Mouse (Mus musculus): ENCODE measurements around the gene Fam219b. TPM values are rescaled to one million over a fixed set of nuclear protein-coding genes. Genes with fewer than 3 reads are reported as not detected.

The Fam219b gene
- polyA plus RNA-seq, 1 experiment: 14.4 TPM

DNA sequence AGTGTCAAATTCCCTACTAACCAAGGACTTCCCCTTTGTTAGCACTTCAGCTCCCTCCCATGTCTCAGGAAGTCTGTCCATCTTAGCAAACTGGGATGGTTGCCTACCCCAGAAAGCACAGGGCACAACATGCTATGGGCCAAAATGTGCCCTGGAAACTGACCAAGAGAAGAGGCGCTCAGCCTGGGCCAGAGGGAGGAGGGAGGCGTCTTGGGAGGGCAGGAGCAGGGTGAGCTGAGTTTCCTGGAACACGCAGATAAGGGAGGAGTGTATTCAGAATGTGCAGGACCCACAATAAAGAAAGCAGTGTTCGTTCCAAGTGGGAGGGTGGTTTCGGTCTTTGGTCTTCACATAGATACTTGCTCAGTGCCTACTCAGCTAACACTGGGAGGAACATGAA, 10.0 kb downstream of the Fam219b start:
- Histone ChIP-seq H3ac (ENCODE audit: control insufficient read depth, insufficient read length) (no peak overlapping the region), H3K36me3 (ENCODE audit: control insufficient read depth, insufficient read depth) (peaks cover 26% of the 10 kb centered on the region), H3K27me3 (ENCODE audit: control insufficient read depth, insufficient read depth, insufficient read length) (no peaks in the 10 kb centered on the region), H3K4me2 (ENCODE audit: low read depth) (no peak overlapping the region), H3K4me3 (no peak overlapping the region), H3K79me2 (ENCODE audit: control insufficient read depth, insufficient read depth) (peaks cover 5% of the 10 kb centered on the region)
- TF ChIP-seq POLR2A (IDR thresholded peaks at IDR 0.05; ENCODE audit: insufficient read length, low read depth) (no peak), REST (IDR thresholded peaks at IDR 0.05; ENCODE audit: insufficient read depth, insufficient read length) (no peak), MYOD1 (IDR thresholded peaks at IDR 0.05; ENCODE audit: control insufficient read depth in 1 of 3, insufficient read length in 2 of 3, low read depth in 2 of 3) (no peak), E2F4 (IDR thresholded peaks at IDR 0.05; ENCODE audit: insufficient read depth) (no peak), MAX (IDR thresholded peaks at IDR 0.05; ENCODE audit: low read depth) (no peak), TCF3 (IDR thresholded peaks at IDR 0.05; ENCODE audit: insufficient read length, low read depth) (no peak), TCF12 (IDR thresholded peaks at IDR 0.05; ENCODE audit: insufficient read depth, poor library complexity, severe bottlenecking) (no peak), MYOG (IDR thresholded peaks at IDR 0.05; ENCODE audit: control insufficient read depth in 1 of 3, insufficient read depth in 1 of 3, insufficient read length in 2 of 3, low read depth in 2 of 3) (no peak), SRF (IDR thresholded peaks at IDR 0.05; ENCODE audit: control insufficient read depth, insufficient read length, low read depth) (no peak), CEBPB (IDR thresholded peaks at IDR 0.05; ENCODE audit: insufficient read depth, poor library complexity, severe bottlenecking) (no peak), USF1 (IDR thresholded peaks at IDR 0.05; ENCODE audit: low read depth) (no peak), POLR2AphosphoS2 (IDR thresholded peaks at IDR 0.05; ENCODE audit: insufficient read length, low read depth) (no peak)

DNA sequence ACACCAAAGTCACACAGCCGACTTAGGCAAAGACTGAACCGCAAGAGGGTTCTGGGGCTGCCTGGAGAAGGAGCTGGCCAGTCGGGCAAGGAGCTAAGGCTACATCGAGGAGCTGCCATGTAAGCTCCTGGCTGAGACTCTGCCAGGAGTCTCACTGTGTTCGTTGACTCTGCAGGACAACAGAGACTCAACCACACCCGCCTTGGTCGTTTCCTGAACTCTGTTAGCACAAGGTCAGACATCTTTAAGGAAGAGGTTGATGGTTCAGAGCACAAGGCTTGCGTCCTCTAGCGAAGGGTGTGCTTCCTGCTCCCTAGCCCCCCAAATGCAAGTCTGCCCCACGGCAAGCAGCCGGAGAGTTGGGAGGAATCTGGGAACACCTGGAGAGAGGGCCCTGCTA, 10.5 kb downstream of the Fam219b start:
- TF ChIP-seq TCF12 (IDR thresholded peaks at IDR 0.05; ENCODE audit: insufficient read depth, poor library complexity, severe bottlenecking): no peak
- TF ChIP-seq TCF3 (IDR thresholded peaks at IDR 0.05; ENCODE audit: insufficient read length, low read depth): no peak
- no peak overlapping the region for H3ac ChIP-seq (ENCODE audit: control insufficient read depth, insufficient read length)
- H3K27me3 ChIP-seq (ENCODE audit: control insufficient read depth, insufficient read depth, insufficient read length): no peaks in the 10 kb centered on the region
- no peak overlapping the region for H3K4me3 ChIP-seq
- H3K36me3 ChIP-seq (ENCODE audit: control insufficient read depth, insufficient read depth): peaks cover 23% of the 10 kb centered on the region
- H3K4me2 ChIP-seq (ENCODE audit: low read depth): no peak overlapping the region
- H3K79me2 ChIP-seq (ENCODE audit: control insufficient read depth, insufficient read depth): peaks cover 5% of the 10 kb centered on the region

DNA sequence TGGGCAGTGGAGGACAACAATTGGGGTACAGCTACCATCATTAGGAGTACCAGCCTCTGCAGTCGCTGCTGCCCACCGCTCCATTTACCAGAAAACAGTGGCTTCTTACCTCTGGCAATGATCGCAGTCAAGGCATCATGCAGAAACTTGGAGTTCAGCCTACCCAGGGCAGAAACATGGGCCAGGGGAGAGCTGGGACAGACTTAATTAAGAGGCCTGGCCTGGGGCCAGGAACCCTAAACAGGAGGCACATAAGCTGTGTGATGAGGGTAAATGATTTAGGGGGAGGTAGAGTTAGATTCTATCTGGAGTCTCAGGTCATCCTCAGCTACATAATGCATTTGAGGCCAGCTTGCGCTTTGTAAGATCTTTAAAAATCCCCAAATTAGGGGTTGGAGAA, 11.9 kb downstream of the Fam219b start:
- no peak overlapping the region for H3ac ChIP-seq (ENCODE audit: control insufficient read depth, insufficient read length)
- peaks cover 5% of the 10 kb centered on the region for H3K79me2 ChIP-seq (ENCODE audit: control insufficient read depth, insufficient read depth)
- peak overlapping the region; percentile 52 for H3K4me2 ChIP-seq (ENCODE audit: low read depth)
- no peak for TF ChIP-seq REST (IDR thresholded peaks at IDR 0.05; ENCODE audit: insufficient read depth, insufficient read length)
- no peak for TF ChIP-seq MYOD1 (IDR thresholded peaks at IDR 0.05; ENCODE audit: control insufficient read depth in 1 of 3, insufficient read length in 2 of 3, low read depth in 2 of 3)
- TF ChIP-seq TCF12 (IDR thresholded peaks at IDR 0.05; ENCODE audit: insufficient read depth, poor library complexity, severe bottlenecking): no peak
- no peak for TF ChIP-seq SRF (IDR thresholded peaks at IDR 0.05; ENCODE audit: control insufficient read depth, insufficient read length, low read depth)
- TF ChIP-seq MAX (IDR thresholded peaks at IDR 0.05; ENCODE audit: low read depth): no peak
- no peak for TF ChIP-seq POLR2A (IDR thresholded peaks at IDR 0.05; ENCODE audit: insufficient read length, low read depth)
- H3K36me3 ChIP-seq (ENCODE audit: control insufficient read depth, insufficient read depth): peaks cover 20% of the 10 kb centered on the region
- H3K27me3 ChIP-seq (ENCODE audit: control insufficient read depth, insufficient read depth, insufficient read length): no peaks in the 10 kb centered on the region
- H3K4me3 ChIP-seq: no peak overlapping the region

DNA sequence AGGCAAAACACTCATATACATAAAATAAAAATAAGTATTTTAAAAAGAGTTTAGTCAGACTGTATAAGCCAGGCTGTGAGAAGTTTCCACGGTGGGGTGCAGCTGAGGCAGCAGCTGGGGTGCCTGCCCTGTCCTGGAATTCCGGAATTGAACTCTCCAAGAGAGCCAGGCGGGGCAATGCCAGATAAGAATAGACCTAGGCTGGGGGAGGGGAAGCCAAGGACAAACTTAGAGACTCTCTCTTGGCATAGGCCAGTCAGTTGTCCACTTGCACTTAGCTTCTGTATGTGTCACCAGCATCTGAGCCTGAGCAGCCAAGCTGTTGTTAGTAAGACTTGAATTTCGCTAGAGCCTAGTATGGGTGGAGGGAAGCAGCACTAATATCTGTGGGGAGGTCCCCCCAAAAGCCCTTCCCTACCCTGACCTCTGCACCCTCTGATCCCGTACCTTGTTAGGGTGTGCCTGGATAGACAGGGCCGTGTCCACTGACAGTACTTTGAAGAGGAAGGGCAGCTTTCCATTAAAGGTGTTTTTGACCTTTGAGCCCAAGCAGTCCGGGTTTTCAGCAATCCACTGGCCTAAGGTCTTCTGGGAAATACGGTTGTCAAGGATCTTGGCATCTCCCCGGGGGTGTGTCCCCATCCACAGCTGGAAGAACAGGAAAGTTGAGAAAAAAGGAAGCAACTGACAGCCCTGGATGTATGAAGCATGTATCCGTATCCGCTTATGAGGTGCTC, 13.0 kb downstream of the Fam219b start:
- no peaks in the 10 kb centered on the region for H3K27me3 ChIP-seq (ENCODE audit: control insufficient read depth, insufficient read depth, insufficient read length)
- peaks cover 5% of the 10 kb centered on the region for H3K79me2 ChIP-seq (ENCODE audit: control insufficient read depth, insufficient read depth)
- TF ChIP-seq USF1 (IDR thresholded peaks at IDR 0.05; ENCODE audit: low read depth): no peak
- TF ChIP-seq POLR2AphosphoS2 (IDR thresholded peaks at IDR 0.05; ENCODE audit: insufficient read length, low read depth): no peak
- no peak for TF ChIP-seq CEBPB (IDR thresholded peaks at IDR 0.05; ENCODE audit: insufficient read depth, poor library complexity, severe bottlenecking)
- TF ChIP-seq MAX (IDR thresholded peaks at IDR 0.05; ENCODE audit: low read depth): no peak
- peak in 2 of 3 experiments; percentile 36 to 69 for TF ChIP-seq MYOD1 (IDR thresholded peaks at IDR 0.05; ENCODE audit: control insufficient read depth in 1 of 3, insufficient read length in 2 of 3, low read depth in 2 of 3)
- peak; percentile 30 to 77 (median 48) for TF ChIP-seq MYOG (IDR thresholded peaks at IDR 0.05; ENCODE audit: control insufficient read depth in 1 of 3, insufficient read depth in 1 of 3, insufficient read length in 2 of 3, low read depth in 2 of 3)
- TF ChIP-seq REST (IDR thresholded peaks at IDR 0.05; ENCODE audit: insufficient read depth, insufficient read length): no peak
- peak; percentile 52 for TF ChIP-seq TCF12 (IDR thresholded peaks at IDR 0.05; ENCODE audit: insufficient read depth, poor library complexity, severe bottlenecking)
- TF ChIP-seq POLR2A (IDR thresholded peaks at IDR 0.05; ENCODE audit: insufficient read length, low read depth): peak; percentile 43
- no peak for TF ChIP-seq SRF (IDR thresholded peaks at IDR 0.05; ENCODE audit: control insufficient read depth, insufficient read length, low read depth)
- TF ChIP-seq TCF3 (IDR thresholded peaks at IDR 0.05; ENCODE audit: insufficient read length, low read depth): no peak
- no peak for TF ChIP-seq E2F4 (IDR thresholded peaks at IDR 0.05; ENCODE audit: insufficient read depth)
- H3K36me3 ChIP-seq (ENCODE audit: control insufficient read depth, insufficient read depth): peaks cover 9% of the 10 kb centered on the region
- no peak overlapping the region for H3K4me3 ChIP-seq
- no peak overlapping the region for H3ac ChIP-seq (ENCODE audit: control insufficient read depth, insufficient read length)
- H3K4me2 ChIP-seq (ENCODE audit: low read depth): peak overlapping the region; percentile 53
